Mouse (Mus musculus): ENCODE data around the gene Mrps34. TPM values are rescaled to one million over a fixed set of nuclear protein-coding genes. Genes with fewer than 3 reads are reported as not detected.
A peak's percentile ranks its signal among the peaks of the same experiment; 100 is the strongest.

Mrps34 gene
- polyA plus RNA-seq, 1 experiment from 2014 or later, result 82.6 TPM

- H3K4me1 ChIP-seq (replicated peaks; ENCODE audit: control insufficient read depth, insufficient read depth, low read length), result peaks cover 34% of the 10 kb centered on the region
- H3K27me3 ChIP-seq (ENCODE audit: control insufficient read depth, insufficient read depth, low read length), result no peaks in the 10 kb centered on the region
- H3K9me3 ChIP-seq (ENCODE audit: control insufficient read depth, low read length), result no peaks in the 10 kb centered on the region
- ATAC-seq (ENCODE audit: low FRiP score) (peak; percentile 60), DNase-seq (ENCODE audit: low spot score) (peak; percentile 69)
- 1% methylated on average over 50 of the region's 50 CpGs for WGBS
- peaks cover 68% of the 10 kb centered on the region for H3K36me3 ChIP-seq (replicated peaks; ENCODE audit: control insufficient read depth, insufficient read depth)
- H3K4me3 ChIP-seq (replicated peaks; ENCODE audit: low read length), result peak within 1 kb of the TSS; percentile 71
- peak within 1 kb of the TSS; percentile 97 for H3K4me2 ChIP-seq (replicated peaks)
- peak within 1 kb of the TSS; percentile 86 for H3K27ac ChIP-seq
- H3K9ac ChIP-seq, result peak within 1 kb of the TSS; percentile 88
Measured at GRCm38 (mm10) chr17:24896241-24896992, 1.5 kb downstream of the Mrps34 start, which contains the start of gene Nme3. Nme3 (plus strand) TSS chr17:24896500.

- no peaks in the 10 kb centered on the region for H3K9me3 ChIP-seq (ENCODE audit: control insufficient read depth, low read length)
- ATAC-seq (ENCODE audit: low FRiP score), result no peak
- DNase-seq (ENCODE audit: low spot score), result no peak
- peaks cover 68% of the 10 kb centered on the region for H3K36me3 ChIP-seq (replicated peaks; ENCODE audit: control insufficient read depth, insufficient read depth)
- H3K4me1 ChIP-seq (replicated peaks; ENCODE audit: control insufficient read depth, insufficient read depth, low read length), result peaks cover 34% of the 10 kb centered on the region
- H3K9ac ChIP-seq, result peak overlapping the region; percentile 88
- H3K27me3 ChIP-seq (ENCODE audit: control insufficient read depth, insufficient read depth, low read length), result no peaks in the 10 kb centered on the region
- WGBS, result 31% methylated on average over 11 of the region's 11 CpGs
- H3K4me3 ChIP-seq (replicated peaks; ENCODE audit: low read length), result peak overlapping the region; percentile 71
- peak overlapping the region; percentile 85 for H3K27ac ChIP-seq
- H3K4me2 ChIP-seq (replicated peaks), result peak overlapping the region; percentile 97
Measured at GRCm38 (mm10) chr17:24896993-24897269, 2.0 kb downstream of the Mrps34 start.

GRCm38 (mm10) chr17:24897600-24897999, 2.7 kb downstream of the Mrps34 start:
- Histone ChIP-seq H3K36me3 (replicated peaks; ENCODE audit: control insufficient read depth, insufficient read depth) (peaks cover 68% of the 10 kb centered on the region), H3K27ac (no peak overlapping the region), H3K4me3 (replicated peaks; ENCODE audit: low read length) (peak overlapping the region; percentile 71; the same call in 1 of the 2 replicates), H3K9me3 (ENCODE audit: control insufficient read depth, low read length) (no peaks in the 10 kb centered on the region), H3K27me3 (ENCODE audit: control insufficient read depth, insufficient read depth, low read length) (no peaks in the 10 kb centered on the region), H3K4me2 (replicated peaks) (peak overlapping the region; percentile 97), H3K9ac (peak overlapping the region; percentile 88), H3K4me1 (replicated peaks; ENCODE audit: control insufficient read depth, insufficient read depth, low read length) (peaks cover 34% of the 10 kb centered on the region)
- DNase-seq (ENCODE audit: low spot score) (no peak), ATAC-seq (ENCODE audit: low FRiP score) (no peak)
- 78% methylated on average over 4 of the region's 4 CpGs for WGBS

- Histone ChIP-seq H3K27ac (no peak overlapping the region), H3K4me2 (replicated peaks) (0 out of 2 replicates have a peak overlapping the region, but pooled peaks have one; percentile 97), H3K27me3 (ENCODE audit: control insufficient read depth, insufficient read depth, low read length) (no peaks in the 10 kb centered on the region), H3K4me3 (replicated peaks; ENCODE audit: low read length) (no peak overlapping the region), H3K36me3 (replicated peaks; ENCODE audit: control insufficient read depth, insufficient read depth) (peaks cover 68% of the 10 kb centered on the region), H3K9ac (no peak overlapping the region), H3K4me1 (replicated peaks; ENCODE audit: control insufficient read depth, insufficient read depth, low read length) (peaks cover 34% of the 10 kb centered on the region), H3K9me3 (ENCODE audit: control insufficient read depth, low read length) (no peaks in the 10 kb centered on the region)
- no peak for ATAC-seq (ENCODE audit: low FRiP score)
- no peak for DNase-seq (ENCODE audit: low spot score)
- WGBS, result 82% methylated on average over 4 of the region's 4 CpGs
Measured at GRCm38 (mm10) chr17:24898041-24898854, 3.3 kb downstream of the Mrps34 start.

- H3K9me3 ChIP-seq (ENCODE audit: control insufficient read depth, low read length), result no peaks in the 10 kb centered on the region
- ATAC-seq (ENCODE audit: low FRiP score) (no peak), DNase-seq (ENCODE audit: low spot score) (no peak)
- 83% methylated on average over 5 of the region's 5 CpGs for WGBS
- peaks cover 26% of the 10 kb centered on the region for H3K4me1 ChIP-seq (replicated peaks; ENCODE audit: control insufficient read depth, insufficient read depth, low read length)
- H3K27me3 ChIP-seq (ENCODE audit: control insufficient read depth, insufficient read depth, low read length), result no peaks in the 10 kb centered on the region
- no peak overlapping the region for H3K4me3 ChIP-seq (replicated peaks; ENCODE audit: low read length)
- no peak overlapping the region for H3K9ac ChIP-seq
- H3K36me3 ChIP-seq (replicated peaks; ENCODE audit: control insufficient read depth, insufficient read depth), result peaks cover 70% of the 10 kb centered on the region
- no peak overlapping the region for H3K27ac ChIP-seq
- H3K4me2 ChIP-seq (replicated peaks), result no peak overlapping the region
Measured at GRCm38 (mm10) chr17:24899153-24899552, 4.2 kb downstream of the Mrps34 start.

GRCm38 (mm10) chr17:24900014-24900413, 5.1 kb downstream of the Mrps34 start:
- WGBS, result 96% methylated on average over 6 of the region's 6 CpGs
- H3K27me3 ChIP-seq (ENCODE audit: control insufficient read depth, insufficient read depth, low read length), result no peaks in the 10 kb centered on the region
- H3K4me1 ChIP-seq (replicated peaks; ENCODE audit: control insufficient read depth, insufficient read depth, low read length), result peaks cover 22% of the 10 kb centered on the region
- DNase-seq (ENCODE audit: low spot score), result no peak
- no peak for ATAC-seq (ENCODE audit: low FRiP score)
- no peaks in the 10 kb centered on the region for H3K9me3 ChIP-seq (ENCODE audit: control insufficient read depth, low read length)
- H3K36me3 ChIP-seq (replicated peaks; ENCODE audit: control insufficient read depth, insufficient read depth), result peaks cover 79% of the 10 kb centered on the region
- no peak overlapping the region for H3K27ac ChIP-seq
- H3K4me2 ChIP-seq (replicated peaks), result no peak overlapping the region
- no peak overlapping the region for H3K4me3 ChIP-seq (replicated peaks; ENCODE audit: low read length)
- H3K9ac ChIP-seq, result no peak overlapping the region

- H3K4me1 ChIP-seq (replicated peaks; ENCODE audit: control insufficient read depth, insufficient read depth, low read length), result peaks cover 10% of the 10 kb centered on the region; the same call in 1 of the 2 replicates
- no peaks in the 10 kb centered on the region for H3K9me3 ChIP-seq (ENCODE audit: control insufficient read depth, low read length)
- H3K27me3 ChIP-seq (ENCODE audit: control insufficient read depth, insufficient read depth, low read length), result no peaks in the 10 kb centered on the region
- no peak for DNase-seq (ENCODE audit: low spot score)
- H3K4me2 ChIP-seq (replicated peaks), result no peak overlapping the region
- H3K27ac ChIP-seq, result no peak overlapping the region
- WGBS, result 88% methylated on average over 5 of the region's 5 CpGs
- no peak overlapping the region for H3K4me3 ChIP-seq (replicated peaks; ENCODE audit: low read length)
- peaks cover 100% of the 10 kb centered on the region for H3K36me3 ChIP-seq (replicated peaks; ENCODE audit: control insufficient read depth, insufficient read depth)
- no peak overlapping the region for H3K9ac ChIP-seq
- ATAC-seq (ENCODE audit: low FRiP score), result no peak
Measured at GRCm38 (mm10) chr17:24902124-24902523, 7.2 kb downstream of the Mrps34 start.

GRCm38 (mm10) chr17:24902671-24903474, 8.0 kb downstream of the Mrps34 start:
- Histone ChIP-seq H3K4me3 (replicated peaks; ENCODE audit: low read length) (no peak overlapping the region), H3K4me2 (replicated peaks) (no peak overlapping the region), H3K27me3 (ENCODE audit: control insufficient read depth, insufficient read depth, low read length) (no peaks in the 10 kb centered on the region), H3K27ac (no peak overlapping the region), H3K9me3 (ENCODE audit: control insufficient read depth, low read length) (no peaks in the 10 kb centered on the region), H3K9ac (no peak overlapping the region), H3K36me3 (replicated peaks; ENCODE audit: control insufficient read depth, insufficient read depth) (peaks cover 100% of the 10 kb centered on the region), H3K4me1 (replicated peaks; ENCODE audit: control insufficient read depth, insufficient read depth, low read length) (peaks cover 3% of the 10 kb centered on the region; the same call in 1 of the 2 replicates)
- ATAC-seq (ENCODE audit: low FRiP score), result no peak
- WGBS, result 69% methylated on average over 9 of the region's 9 CpGs
- no peak for DNase-seq (ENCODE audit: low spot score)

- no peaks in the 10 kb centered on the region for H3K9me3 ChIP-seq (ENCODE audit: control insufficient read depth, low read length)
- H3K4me1 ChIP-seq (replicated peaks; ENCODE audit: control insufficient read depth, insufficient read depth, low read length), result no peaks in the 10 kb centered on the region
- H3K36me3 ChIP-seq (replicated peaks; ENCODE audit: control insufficient read depth, insufficient read depth), result peaks cover 100% of the 10 kb centered on the region
- no peak overlapping the region for H3K4me2 ChIP-seq (replicated peaks)
- H3K9ac ChIP-seq, result no peak overlapping the region
- no peak overlapping the region for H3K4me3 ChIP-seq (replicated peaks; ENCODE audit: low read length)
- H3K27ac ChIP-seq, result no peak overlapping the region
- DNase-seq (ENCODE audit: low spot score) (no peak), ATAC-seq (ENCODE audit: low FRiP score) (no peak)
- no peaks in the 10 kb centered on the region for H3K27me3 ChIP-seq (ENCODE audit: control insufficient read depth, insufficient read depth, low read length)
- 92% methylated on average over 9 of the region's 9 CpGs for WGBS
Measured at GRCm38 (mm10) chr17:24903767-24904166, 8.9 kb downstream of the Mrps34 start.

Data from hindbrain, embryonic 14.5 days (tissue).